Mouse (Mus musculus) heart, embryonic 14.5 days (tissue): Measurements from ENCODE around the gene Hist1h1a. TPM values are rescaled to one million over a fixed set of nuclear protein-coding genes. Genes with fewer than 3 reads are reported as not detected.
A peak's percentile ranks its signal among the peaks of the same experiment; 100 is the strongest.
"Not testable (repeated sequence)": the region's sequence is repeated elsewhere in the genome, so short reads cannot be mapped to it uniquely, and the experiment has no call there.

Source experiments
- ATAC-seq: fragments of 200-750 bp; cut with Nextera tagmentation; 2 replicates; pipeline ENCODE4 v1.8.0; 2017; ENCODE audit warnings: low read depth, moderate TSS enrichment; ENCODE audit not compliant: insufficient number of reproducible peaks, insufficient read depth, low FRiP score
- H3K27ac ChIP-seq, 2 experiments: fragments of 200-500 bp in 1 of 2; fragments of 300-500 bp in 1 of 2; sonication (generic) in 1 of 2; replicated peaks in 1 of 2; 2 replicates each; pipeline ENCODE4 v1.5.1; 2012 to 2014; ENCODE audit warnings: low read depth in 2 of 2, low read length in 2 of 2, control low read depth in 1 of 2, mild to moderate bottlenecking in 1 of 2, mixed read lengths in 1 of 2; ENCODE audit not compliant: control insufficient read depth in 1 of 2, insufficient read depth in 1 of 2
- H3K27me3 ChIP-seq: fragments of 300-500 bp; sonication (generic); 2 replicates; pipeline ENCODE4 v1.6.1; 2014; ENCODE audit warnings: mild to moderate bottlenecking, low read length, control low read depth; ENCODE audit not compliant: control insufficient read depth, insufficient read depth
- H3K36me3 ChIP-seq: fragments of 300-500 bp; sonication (generic); 2 replicates; pipeline ENCODE4 v1.6.1; 2014; ENCODE audit warnings: mild to moderate bottlenecking, control low read depth, low read length, mixed read lengths; ENCODE audit not compliant: control insufficient read depth, insufficient read depth
- H3K4me1 ChIP-seq, 2 experiments: fragments of 200-500 bp in 1 of 2; fragments of 300-500 bp in 1 of 2; sonication (generic) in 1 of 2; 2 replicates each; pipeline ENCODE4 v1.6.1; 2012 to 2014; ENCODE audit warnings: low read length in 2 of 2, control low read depth in 1 of 2, mixed read lengths in 1 of 2; ENCODE audit not compliant: control insufficient read depth in 2 of 2, insufficient read depth in 2 of 2
- H3K4me2 ChIP-seq: fragments of 300-500 bp; sonication (generic); 2 replicates; pipeline ENCODE4 v1.6.1; 2014; ENCODE audit warnings: mild to moderate bottlenecking, low read length
- H3K4me3 ChIP-seq, 2 experiments: fragments of 200-500 bp in 1 of 2; fragments of 300-500 bp in 1 of 2; sonication (generic) in 1 of 2; 2 replicates each; pipeline ENCODE4 v1.5.1; 2012 to 2014; ENCODE audit warnings: low read length in 2 of 2, mild to moderate bottlenecking in 2 of 2, control low read depth in 1 of 2, low read depth in 1 of 2, moderate library complexity in 1 of 2; ENCODE audit not compliant: control insufficient read depth in 1 of 2, insufficient read depth in 1 of 2
- H3K9ac ChIP-seq: fragments of 300-500 bp; sonication (generic); 2 replicates; pipeline ENCODE4 v1.6.1; 2014; ENCODE audit warnings: mild to moderate bottlenecking, low read length
- H3K9me3 ChIP-seq: fragments of 300-500 bp; sonication (generic); 2 replicates; pipeline ENCODE4 v1.6.1; 2016; ENCODE audit warnings: low read length, control low read depth; ENCODE audit not compliant: control insufficient read depth
- WGBS: fragments of 180-500 bp; shearing (Covaris S2); extraction: QIAGEN DNeasy Blood & Tissue Kit; methylation state at CpG from one replicate; pipeline ENCODE4 v1.1.7; 2014; 5-methylcytosine and 5-hydroxymethylcytosine counted together
- polyA plus RNA-seq: library from polyadenylated mRNA; unstranded; fragments of >200 nt; fragmentation: Nextera tagmentation; extraction: Ambion mirVana; gene quantifications from 2 replicates; pipeline ENCODE4 v1.2.1, GENCODE M21; 2014

Hist1h1a gene
- polyA plus RNA-seq, 1 experiment from 2014 or later, result 2.7 TPM

DNA sequence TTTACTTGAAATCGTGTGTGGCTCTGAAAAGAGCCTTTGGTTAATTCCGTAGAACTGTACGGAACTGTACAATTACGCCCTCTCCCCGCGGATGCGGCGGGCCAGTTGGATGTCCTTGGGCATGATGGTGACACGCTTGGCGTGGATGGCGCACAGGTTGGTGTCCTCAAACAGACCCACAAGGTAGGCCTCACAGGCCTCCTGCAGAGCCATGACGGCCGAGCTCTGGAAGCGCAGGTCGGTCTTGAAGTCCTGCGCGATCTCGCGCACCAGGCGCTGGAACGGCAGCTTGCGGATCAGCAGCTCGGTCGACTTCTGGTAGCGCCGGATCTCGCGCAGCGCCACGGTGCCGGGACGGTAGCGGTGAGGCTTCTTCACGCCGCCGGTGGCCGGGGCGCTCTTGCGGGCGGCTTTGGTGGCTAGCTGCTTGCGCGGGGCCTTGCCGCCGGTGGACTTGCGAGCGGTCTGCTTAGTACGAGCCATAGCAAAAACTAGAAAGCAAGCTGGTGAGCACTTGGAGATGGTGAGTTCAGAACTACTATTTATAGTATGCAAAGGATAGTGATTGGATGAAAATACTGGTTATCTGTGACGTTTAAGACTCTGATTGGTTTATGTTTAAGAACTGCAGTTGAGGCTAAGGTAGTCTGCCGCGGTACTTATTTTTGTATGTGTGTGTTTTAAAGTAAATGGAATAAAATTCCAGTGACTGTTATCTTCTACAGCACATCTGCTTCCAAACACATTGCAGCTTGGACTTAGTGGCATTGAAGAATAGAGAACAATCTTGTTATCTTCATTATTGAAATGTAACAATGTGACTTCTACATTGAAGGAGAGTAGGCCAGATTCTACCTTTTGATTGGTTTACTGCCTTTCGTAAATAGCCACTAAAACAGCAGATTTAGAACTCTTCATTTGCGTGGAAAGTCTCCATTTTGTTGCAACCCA, 1.3 kb upstream of the Hist1h1a start, which contains the start of gene Hist1h3a:
Hist1h3a (minus strand) TSS at position 516 of the 951 bp plus-strand sequence.
- WGBS, result under 1% methylated on average over 34 of the region's 52 CpGs

DNA sequence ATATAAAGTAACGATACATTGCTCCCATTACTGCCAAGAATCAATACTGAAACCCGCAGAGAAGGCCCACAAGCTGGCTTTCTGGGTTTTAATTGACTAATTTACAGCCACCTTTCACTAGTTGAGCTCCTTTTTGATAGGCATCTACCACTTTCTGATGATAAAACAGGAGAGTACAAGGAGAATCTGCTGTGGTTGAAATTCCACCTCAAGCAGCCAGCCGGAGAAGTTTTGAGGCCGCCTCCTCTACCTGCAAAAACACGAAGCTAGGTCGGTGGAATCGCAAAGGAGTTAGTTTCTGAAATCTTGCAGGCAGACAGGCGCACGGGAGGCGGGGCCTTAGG, 252 bp upstream of the Hist1h1a start:
- H3K36me3 ChIP-seq, result no peaks in the 10 kb centered on the region
- 2% methylated on average over 10 of the region's 10 CpGs for WGBS
- H3K4me2 ChIP-seq, result peak overlapping the region; percentile 90
- H3K4me3 ChIP-seq, result peak overlapping the region; percentile 50 to 69
- ATAC-seq, result no peak
- H3K27me3 ChIP-seq, result no peaks in the 10 kb centered on the region
- H3K4me1 ChIP-seq, result peaks cover 8 to 26% of the 10 kb centered on the region in 2 experiments
- peak overlapping the region; percentile 83 to 95 for H3K27ac ChIP-seq
- peak overlapping the region; percentile 77 for H3K9ac ChIP-seq
- H3K9me3 ChIP-seq, result no peaks in the 10 kb centered on the region

More for the DNA sequence above, 1.3 kb upstream of the Hist1h1a start, which contains the start of gene Hist1h3a:
- not testable (repeated sequence) for H3K27me3 ChIP-seq, H3K36me3 ChIP-seq, H3K9me3 ChIP-seq
- Histone ChIP-seq H3K4me1 (peaks cover 8 to 26% of the 10 kb centered on the region in 2 experiments), H3K4me3 (peak within 1 kb of the TSS; percentile 50 to 69), H3K9ac (peak within 1 kb of the TSS; percentile 77), H3K27ac (peak within 1 kb of the TSS; percentile 95), H3K4me2 (peak within 1 kb of the TSS; percentile 90)
- ATAC-seq, result peak; percentile 52

DNA sequence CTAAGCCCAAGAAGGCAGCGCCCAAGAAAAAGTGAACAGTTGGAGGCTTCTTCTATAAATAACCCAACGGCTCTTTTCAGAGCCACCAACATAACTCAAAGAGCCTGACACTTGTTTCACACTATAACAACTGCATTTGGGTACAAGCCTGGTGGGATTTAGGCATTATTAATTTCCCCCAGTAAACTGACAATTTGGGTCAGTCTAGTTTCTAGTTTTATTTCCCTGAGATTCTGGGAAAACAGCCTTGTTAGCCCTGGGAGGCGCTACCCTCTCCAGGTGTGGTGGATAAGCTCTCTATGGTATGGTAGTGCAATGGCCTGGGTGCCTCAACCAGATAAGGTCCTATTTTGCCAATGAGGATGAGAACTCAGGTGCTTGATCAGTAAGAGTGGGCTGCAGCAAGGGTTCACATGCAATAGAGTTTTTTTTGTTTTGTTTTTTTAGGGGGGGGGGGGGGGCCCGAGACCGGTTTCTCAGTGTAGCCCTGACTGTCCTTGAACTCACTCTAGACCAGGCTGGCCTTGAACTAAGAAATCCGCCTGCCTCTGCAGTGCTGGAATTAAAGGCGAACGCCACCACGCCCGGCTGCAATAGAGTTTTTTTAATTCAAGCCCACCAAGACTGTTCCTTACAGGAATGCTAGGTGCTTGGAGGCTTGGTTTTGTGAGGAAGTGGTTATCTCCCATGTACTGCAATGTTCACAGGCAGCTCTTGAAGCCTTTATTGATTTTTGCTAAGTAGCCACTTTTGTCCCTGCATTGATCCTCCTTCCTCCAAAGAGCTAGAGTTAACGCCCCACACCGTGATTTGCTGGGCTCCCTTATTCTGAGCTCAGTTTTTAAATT, 1.1 kb downstream of the Hist1h1a start:
- Histone ChIP-seq H3K9me3 (no peaks in the 10 kb centered on the region), H3K27ac (peak overlapping the region; percentile 89 to 95), H3K27me3 (no peaks in the 10 kb centered on the region), H3K36me3 (no peaks in the 10 kb centered on the region), H3K9ac (peak overlapping the region; percentile 77), H3K4me1 (peaks cover 11 to 29% of the 10 kb centered on the region in 2 experiments), H3K4me3 (peak overlapping the region; percentile 50 to 69), H3K4me2 (peak overlapping the region; percentile 90)
- 44% methylated on average over 12 of the region's 12 CpGs for WGBS
- ATAC-seq, result no peak

DNA sequence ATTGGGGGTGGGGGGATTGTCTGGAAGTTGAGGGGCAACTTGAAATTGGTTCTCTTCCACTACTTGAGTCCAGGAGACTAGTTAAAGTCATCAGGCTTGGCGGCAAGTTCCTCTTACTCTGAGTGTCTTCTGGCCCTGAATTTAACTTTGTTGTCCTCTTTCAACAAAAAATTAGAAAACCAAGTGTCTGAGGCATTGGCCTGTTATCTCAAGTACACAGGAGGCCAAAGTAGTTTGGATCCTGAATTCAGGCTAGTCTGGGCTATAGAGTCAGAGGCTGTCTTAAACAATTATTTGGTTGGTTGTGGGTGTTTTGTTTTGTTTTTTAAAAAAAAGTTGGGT, 1.7 kb downstream of the Hist1h1a start:
- Histone ChIP-seq H3K9ac (no peak overlapping the region), H3K27me3 (no peaks in the 10 kb centered on the region), H3K27ac (no peak overlapping the region), H3K9me3 (no peaks in the 10 kb centered on the region), H3K4me1 (peaks cover 11 to 27% of the 10 kb centered on the region in 2 experiments), H3K4me2 (no peak overlapping the region), H3K36me3 (no peaks in the 10 kb centered on the region), H3K4me3 (no peak overlapping the region)
- 71% methylated on average over 1 of the region's 1 CpGs for WGBS
- no peak for ATAC-seq

DNA sequence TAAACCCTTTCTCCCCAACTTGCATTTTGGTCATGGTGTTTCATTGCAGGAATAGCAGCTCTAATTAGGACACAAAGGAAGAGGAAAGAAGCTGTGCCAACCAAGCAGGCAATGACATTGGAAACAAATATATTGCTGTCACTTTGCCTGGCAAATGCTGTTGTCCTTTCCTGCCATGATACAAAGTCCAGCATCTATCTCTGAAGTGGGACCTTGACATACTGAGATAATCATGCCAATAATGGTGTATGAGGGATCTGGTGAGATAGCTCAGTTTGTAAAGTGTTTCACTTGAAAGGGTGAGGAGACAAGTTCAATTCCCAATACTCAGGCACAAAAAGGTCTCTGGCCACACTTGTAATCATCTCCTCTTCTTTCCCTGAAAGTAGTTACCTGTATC, 3.3 kb downstream of the Hist1h1a start:
- ATAC-seq, result no peak
- Histone ChIP-seq H3K9ac (no peak overlapping the region), H3K36me3 (no peaks in the 10 kb centered on the region), H3K4me3 (no peak overlapping the region), H3K4me1 (peaks cover 11 to 20% of the 10 kb centered on the region in 2 experiments), H3K4me2 (no peak overlapping the region), H3K27ac (no peak overlapping the region), H3K9me3 (no peaks in the 10 kb centered on the region), H3K27me3 (no peaks in the 10 kb centered on the region)

DNA sequence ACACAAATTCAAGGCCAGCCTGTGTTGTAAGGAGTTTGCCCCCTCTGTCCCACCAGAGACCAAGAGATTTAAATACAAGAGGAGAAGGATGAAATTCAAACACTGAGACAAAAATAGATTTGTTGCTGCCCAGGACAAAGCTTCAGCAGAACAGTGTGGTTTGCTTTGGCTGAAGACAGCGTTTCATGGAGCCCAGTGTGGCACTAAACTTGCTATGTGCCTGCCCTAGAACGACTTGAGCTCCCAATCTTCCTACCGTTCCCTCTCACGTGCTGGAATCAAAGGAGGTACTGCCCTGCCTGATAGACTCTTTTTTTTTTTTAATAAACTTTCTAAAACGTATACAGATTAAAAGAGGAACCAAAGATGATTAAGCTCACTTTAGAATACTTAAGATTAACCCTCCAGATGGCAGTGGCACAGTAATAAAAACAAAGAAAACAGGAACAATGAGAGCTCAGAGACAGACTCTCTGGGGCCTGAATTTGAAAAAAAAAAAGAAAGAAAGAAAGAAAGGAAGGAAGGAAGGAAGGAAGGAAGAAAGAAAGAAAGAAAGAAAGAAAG, 5.5 kb downstream of the Hist1h1a start:
- no peak overlapping the region for H3K4me3 ChIP-seq
- H3K36me3 ChIP-seq, result no peaks in the 10 kb centered on the region
- no peak overlapping the region for H3K4me2 ChIP-seq
- 43% methylated on average over 5 of the region's 5 CpGs for WGBS
- no peaks in the 10 kb centered on the region for H3K27me3 ChIP-seq
- H3K27ac ChIP-seq, result no peak overlapping the region
- no peak overlapping the region for H3K9ac ChIP-seq
- ATAC-seq, result no peak
- peaks cover 14 to 16% of the 10 kb centered on the region in 2 experiments for H3K4me1 ChIP-seq
- H3K9me3 ChIP-seq, result no peaks in the 10 kb centered on the region

DNA sequence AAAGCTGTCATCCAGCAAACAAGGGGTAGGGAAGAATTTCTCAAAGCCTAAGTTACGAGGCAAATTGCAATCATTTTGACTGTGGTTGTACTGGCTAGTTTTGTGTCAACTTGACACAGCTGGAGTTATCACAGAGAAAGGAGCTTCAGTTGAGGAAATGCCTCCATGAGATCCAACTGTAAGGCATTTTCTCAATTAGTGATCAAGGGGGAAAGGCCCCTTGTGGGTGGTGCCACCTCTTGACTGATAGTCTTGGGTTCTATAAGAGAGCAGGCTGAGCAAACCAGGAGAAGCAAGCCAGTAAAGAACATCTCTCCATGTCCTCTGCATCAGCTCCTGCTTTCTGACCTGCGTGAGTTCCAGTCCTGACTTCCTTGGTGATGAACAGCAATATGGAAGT, 6.1 kb downstream of the Hist1h1a start, which contains the start of gene Trim38:
Trim38 (plus strand) TSS at position 301 of the 400 bp plus-strand sequence.
- H3K27ac ChIP-seq, H3K36me3 ChIP-seq, H3K27me3 ChIP-seq, H3K4me2 ChIP-seq, H3K4me3 ChIP-seq, H3K9ac ChIP-seq, ATAC-seq, H3K9me3 ChIP-seq: not testable (repeated sequence)
- peaks cover 7 to 10% of the 10 kb centered on the region in 2 experiments; a peak in 3 of 4 replicates for H3K4me1 ChIP-seq
- WGBS, result 91% methylated on average over 2 of the region's 2 CpGs
